Mouse (Mus musculus) lung, postnatal 10 days (tissue): ENCODE measurements around the gene Tmem40.

Experiments used
- DNase-seq: peaks from one replicate; pipeline ENCODE4 v3.0.0; 2021

The Tmem40 gene

DNA sequence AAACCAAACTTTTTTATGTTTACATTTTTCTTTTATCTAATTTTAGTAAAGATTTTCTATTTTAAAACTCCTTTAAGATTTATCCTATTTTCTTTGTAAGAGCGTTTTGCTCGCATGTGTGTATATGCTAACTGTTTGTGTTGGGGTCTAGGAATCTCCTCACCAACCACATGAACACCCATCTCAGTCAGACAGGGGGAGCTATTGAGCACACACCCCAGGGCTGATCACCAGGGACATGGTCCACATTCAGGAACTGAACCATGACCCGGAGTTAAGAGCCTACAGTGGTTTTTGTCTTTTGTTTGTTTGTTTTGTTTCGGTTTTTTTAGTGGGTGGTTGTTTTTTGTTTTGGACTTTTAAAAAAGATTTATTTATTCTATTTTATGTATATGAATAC, 63.5 kb downstream of the Tmem40 start:
- no peak for DNase-seq

DNA sequence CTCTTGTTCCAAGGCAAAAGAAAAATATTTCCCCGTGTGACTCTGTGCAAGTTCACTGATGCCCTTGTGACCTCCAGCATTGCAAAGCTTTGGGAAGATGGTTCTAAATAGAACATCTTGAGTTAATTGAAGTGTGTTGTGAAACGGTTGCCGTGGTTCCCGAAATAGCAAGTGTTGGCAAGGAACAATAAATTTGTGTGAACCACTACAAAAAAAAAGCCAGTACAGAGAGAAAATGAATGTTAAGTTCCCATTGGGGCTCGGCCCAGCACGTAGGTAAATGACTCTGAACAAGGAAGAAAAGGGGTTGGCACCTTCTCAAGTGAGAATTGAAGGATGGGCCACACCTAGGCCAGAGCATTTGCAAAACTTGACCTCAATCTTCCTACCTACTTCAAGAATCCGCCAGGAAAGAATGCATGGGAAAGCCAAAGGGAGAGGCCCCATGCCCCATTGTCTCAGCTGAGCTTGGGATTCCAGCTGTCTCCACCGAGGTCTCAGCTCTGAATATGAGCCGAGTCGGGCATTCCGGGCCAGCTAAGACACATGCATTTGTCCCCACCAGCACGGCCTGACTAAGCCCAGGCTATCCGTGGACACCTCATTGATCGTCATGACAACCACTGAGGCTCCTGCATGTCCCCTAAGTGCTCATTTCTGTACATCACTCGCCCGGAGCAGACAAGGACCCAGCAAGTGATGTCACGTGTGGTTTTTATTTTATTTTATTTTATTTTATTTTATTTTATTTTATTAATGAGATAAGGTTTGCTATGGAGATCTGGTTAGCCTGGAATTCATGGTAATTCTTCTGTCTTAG, 64.3 kb downstream of the Tmem40 start:
- DNase-seq, result peak; percentile 59

DNA sequence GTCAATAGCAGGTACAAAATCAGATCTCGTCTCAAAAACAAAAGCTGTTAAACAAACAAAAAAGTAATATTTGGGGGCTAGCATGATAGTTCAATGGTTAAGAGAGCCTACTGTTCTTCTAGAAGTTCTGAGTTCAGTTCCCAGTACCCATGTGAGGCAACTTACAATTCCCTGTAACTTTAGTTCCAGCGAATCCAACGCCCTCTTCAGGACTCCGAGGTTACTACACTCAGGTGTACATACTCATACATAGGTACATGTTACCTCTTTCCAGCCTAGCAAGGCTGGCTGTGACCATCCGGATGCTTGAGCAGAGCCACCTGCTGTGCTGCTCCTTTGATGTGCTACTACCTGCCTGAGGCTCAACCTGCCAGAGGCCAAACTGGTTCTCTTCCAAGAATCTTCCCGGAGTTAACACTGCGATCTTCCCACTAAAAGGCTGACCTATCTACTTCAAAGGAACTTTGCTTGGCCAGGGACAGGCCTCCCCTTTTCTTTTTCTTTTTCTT, 65.4 kb downstream of the Tmem40 start:
- DNase-seq, result no peak

DNA sequence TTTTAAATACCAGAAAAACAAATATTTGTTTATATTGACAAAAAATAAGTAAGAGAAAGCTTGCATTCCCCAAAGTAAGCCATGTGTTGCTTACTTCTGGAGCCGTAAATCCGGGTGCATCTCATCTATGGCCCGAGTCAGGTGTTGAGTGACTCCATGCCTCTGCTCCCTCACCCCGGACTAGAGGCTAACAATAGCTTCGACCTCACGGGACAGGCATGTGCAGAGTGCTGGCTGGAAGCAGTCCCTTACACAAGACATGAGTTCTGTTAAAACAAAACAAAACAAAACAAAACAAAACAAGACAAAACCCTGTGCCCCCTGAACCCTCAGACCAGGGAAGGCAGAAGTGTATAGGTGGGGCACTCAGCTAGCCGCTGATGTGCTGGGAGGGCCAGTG, 67.1 kb downstream of the Tmem40 start:
- DNase-seq, result no peak

DNA sequence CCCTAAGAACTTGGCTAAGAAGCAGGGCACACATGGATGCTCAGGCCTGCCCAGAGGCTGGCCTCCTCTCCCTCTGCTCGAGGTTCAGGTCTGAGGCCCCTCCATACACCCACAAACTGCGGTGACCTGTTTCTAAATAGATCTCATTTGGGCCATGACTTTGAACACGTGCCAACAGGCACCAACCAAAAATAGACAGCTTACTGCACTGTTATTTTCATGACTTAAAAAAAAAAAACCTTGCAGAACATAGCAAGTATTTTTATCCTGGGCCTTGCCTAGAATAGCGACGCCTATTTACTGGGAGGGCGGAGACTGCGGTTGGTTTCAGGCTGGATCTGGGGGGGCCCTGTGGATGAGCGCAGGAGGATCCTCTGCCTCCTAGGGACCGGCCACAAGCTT, 67.8 kb downstream of the Tmem40 start:
- peak; percentile 57 for DNase-seq

DNA sequence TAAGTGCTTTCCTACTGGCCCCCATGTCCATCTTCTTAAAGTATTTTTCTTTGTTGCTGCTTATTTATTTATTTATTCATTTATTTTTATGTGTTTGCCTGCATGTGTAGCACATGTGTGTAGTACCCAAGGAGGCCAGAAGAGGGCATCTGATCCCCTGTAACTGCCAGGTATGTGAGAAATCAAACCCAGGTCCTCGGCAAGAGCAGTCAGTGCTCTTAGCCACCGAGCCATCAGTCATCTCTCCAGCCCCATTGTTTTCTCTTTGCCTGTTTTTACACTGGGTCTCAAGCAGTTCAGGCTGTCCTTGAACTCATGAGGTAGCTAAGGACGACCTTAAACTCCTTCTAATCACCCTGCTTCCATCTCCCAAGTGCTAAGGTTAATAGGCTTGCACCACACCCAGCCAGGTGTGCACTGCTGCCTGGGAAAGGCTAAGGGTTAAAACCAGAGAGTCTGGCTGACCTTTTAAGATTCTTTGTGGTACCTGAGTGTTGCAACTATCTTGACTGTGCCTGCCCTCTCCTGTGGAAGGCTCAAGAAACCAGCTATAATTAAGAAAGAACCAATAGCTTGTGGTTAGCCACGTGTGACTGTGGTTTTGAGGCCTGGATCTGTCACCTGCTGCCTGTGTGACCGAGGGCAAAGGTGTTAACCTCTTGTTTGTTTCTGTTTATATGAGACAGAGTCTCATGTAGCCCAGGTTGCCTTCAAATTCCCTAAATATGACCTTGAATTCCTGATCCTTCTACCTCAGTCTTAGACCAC, 69.1 kb downstream of the Tmem40 start:
- DNase-seq, result no peak

DNA sequence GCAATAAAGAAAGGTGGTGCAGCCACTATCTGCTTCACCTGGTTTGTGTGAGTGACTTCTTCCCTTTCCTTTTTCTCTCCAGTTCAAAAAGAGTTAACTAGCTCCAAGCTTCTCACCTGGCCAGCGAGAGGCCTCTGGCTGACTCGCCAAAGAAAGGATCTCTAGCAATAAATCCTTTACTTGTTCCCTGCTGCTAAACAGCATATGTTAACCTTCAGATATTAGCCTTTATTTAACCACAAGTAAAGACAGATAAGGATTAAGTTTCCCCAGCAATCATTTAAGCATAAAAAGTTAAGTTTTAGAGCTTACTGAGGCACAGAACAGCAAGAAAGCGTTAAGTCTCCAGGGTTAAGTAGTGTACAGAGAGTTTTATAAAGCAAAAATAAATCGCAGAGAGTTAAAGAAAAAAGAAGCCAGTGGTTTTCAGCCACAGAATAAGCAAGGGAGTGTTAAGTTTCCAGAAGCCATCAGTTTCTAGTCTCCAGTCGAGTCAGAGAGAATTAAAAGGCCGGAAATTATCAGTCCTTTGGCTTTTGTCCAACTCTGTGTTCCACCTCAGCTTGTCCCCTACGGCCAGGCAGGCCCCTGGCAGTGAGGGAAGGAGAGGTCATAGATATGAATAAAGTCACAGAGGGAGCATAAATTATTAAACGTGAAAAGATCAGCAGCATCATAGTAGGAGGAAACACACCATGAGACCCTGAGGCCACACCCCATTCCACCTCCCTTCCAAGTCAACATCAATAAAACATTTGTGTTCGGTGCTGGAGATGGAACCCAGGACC, 69.9 kb downstream of the Tmem40 start:
- no peak for DNase-seq

DNA sequence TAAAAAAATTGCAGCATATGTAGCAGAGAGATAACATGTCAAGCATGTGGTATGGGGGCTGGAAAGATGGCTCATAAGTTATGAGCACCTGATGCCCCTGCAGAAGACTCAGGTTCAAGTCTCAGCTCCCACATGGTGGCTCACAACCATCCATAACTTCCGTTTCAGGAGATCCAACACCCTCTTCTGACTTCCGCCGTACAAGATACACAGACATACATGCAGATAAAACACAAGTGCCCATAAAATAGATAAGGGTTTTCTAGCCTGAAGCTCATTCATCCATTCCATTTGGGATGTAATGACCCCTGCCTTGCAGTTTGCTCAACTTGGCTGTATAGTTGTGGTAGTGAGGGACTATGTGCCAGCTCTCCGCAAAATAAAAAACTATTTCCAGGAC, 72.1 kb downstream of the Tmem40 start:
- no peak for DNase-seq

DNA sequence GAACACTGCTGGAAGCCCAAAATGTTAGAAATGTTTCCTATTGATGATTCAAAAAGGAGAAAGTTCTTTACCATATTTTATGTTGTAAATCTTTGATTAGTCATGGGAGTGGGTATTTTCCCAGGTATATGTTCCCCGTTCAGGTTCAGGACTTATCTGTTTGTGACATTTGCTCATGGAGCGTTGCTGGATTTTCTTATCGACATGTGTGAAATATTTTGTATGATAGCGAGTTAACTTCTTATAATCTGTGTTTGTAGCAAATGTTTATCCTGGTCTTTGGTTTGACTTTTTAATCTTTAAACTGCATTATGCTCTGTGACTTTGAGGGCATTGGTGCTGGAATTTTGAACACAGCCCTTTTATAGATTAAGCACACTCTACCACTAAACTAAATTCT, 73.6 kb downstream of the Tmem40 start:
- no peak for DNase-seq

DNA sequence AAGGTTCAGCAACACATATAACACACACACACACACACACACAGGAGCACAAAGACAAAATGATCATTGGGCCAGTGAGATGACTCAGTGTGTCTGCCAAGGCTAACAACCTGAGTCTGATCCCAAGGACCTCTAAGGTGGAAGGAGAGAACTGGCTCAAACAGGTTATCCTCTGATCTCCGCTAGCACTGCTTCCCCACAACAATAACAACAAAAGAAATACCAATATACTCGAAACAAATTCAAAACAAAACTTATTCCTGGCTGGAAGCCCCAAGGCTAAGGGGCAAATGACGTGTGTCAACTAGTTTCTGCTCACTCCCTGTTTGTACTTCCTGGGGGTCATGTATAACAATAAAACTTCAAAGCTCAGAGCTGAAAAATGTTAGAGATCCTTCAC, 74.5 kb downstream of the Tmem40 start:
- DNase-seq, result no peak

DNA sequence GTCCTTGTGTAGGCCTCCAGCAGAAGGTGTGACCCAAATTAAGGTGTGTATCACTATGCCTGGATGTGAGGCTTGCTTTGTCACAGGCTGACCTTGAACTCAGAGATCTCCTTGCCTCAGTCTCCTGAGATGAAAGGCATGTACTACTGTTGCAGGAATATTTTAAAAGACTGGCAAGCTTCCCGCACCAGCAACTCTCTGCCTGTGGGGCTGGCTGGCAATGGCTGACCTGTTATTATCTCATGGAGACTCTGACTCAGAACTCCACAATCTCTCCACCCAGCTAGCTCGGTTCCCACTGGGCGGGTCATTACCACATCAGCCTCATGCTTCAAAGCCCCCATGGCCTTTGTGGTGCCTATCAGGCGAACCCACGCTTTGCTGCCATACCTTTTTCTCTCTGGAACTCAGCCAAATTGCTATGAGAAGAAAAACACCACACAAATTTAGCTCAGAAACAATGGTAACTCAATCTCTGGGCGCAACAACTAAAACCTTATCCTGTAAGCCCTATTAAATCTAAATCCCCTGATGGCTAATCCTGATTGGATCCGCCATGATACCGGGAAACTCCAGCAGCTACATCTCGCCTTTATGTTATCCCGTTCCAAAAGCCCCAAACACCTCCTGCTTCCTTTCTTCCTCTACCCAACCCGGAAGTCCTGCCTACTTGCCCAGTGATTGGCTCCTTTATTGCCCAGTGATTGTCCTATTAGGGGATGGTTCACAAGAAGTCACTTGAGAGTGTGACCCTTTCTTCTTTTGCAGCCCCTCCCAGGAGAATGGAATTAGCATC, 77.2 kb downstream of the Tmem40 start:
- no peak for DNase-seq

DNA sequence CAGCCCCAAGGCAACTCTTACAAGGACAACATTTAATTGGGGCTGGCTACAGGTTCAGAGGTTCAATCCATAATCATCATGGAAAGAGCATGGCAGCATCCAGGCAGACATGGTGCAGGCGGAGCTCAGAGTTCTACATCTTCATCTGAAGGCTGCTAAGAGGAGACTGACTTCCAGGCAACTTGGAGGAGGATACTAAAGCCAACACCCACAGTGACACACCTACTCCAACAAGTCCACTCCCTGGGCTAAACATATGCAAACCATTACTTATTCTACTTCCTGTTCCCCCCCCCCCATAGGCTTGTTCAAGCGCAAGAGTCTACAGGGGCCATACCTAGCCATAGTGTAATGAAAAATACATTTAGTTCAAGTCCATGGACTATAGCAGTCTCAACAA, 77.9 kb downstream of the Tmem40 start:
- no peak for DNase-seq

DNA sequence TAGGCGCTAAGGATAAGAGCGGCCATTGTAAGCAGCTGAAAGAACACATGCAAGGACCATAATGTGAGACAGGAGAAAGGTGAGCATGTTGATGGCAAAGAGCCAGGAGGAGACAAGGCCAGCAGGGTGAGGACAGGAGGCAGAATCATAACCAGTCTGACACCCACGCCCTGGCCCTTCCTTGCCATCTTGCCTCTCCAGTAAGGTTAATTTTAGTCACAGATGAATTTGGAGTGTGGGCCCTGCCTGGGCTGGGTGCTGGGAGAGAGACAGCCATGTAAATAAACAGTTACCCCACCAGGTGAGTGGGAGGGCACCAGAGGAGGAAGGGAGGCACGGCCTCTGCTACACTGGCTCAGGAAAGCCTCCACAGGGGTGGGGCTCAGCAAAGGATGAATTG, 81.1 kb downstream of the Tmem40 start:
- DNase-seq, result no peak
